Mouse (Mus musculus): ENCODE measurements at regions not wholly inside any gene's neighbourhood (a gene's known extent, or its start where the extent isn't known, plus 50 kb on each side); places are given as distances from the start of the nearest gene placed in this dataset.
A peak's percentile ranks its signal among the peaks of the same experiment; 100 is the strongest.
"Not testable (repeated sequence)": the region's sequence is repeated elsewhere in the genome, so short reads cannot be mapped to it uniquely, and the experiment has no call there.

- Histone ChIP-seq H3K36me3 (ENCODE audit: control insufficient read depth, insufficient read depth, low read length) (no peaks in the 10 kb centered on the region), H3K4me1 (ENCODE audit: control insufficient read depth, insufficient read depth, insufficient read length, low read length) (no peaks in the 10 kb centered on the region), H3K4me3 (ENCODE audit: low read depth, low read length) (no peak overlapping the region), H3K27ac (ENCODE audit: insufficient read depth, low read depth, low read length) (no peak overlapping the region), H3K27me3 (ENCODE audit: control insufficient read depth, insufficient read depth, low read length) (no peaks in the 10 kb centered on the region)
- TF ChIP-seq POLR2A (IDR thresholded peaks at IDR 0.05; ENCODE audit: low read depth, low read length) = no peak
- no peak for TF ChIP-seq CTCF (IDR thresholded peaks at IDR 0.05; ENCODE audit: extremely low read depth, insufficient read length, insufficient replicate concordance, low read depth, low read length)
- WGBS = 45% methylated on average over 2 of the region's 2 CpGs
Measured at GRCm38 (mm10) chr10:23733679-23734078, 53.4 kb downstream of the Rps12 start.

- not testable (repeated sequence) for H3K4me1 ChIP-seq (ENCODE audit: control insufficient read depth, insufficient read depth, insufficient read length, low read length); H3K36me3 ChIP-seq (ENCODE audit: control insufficient read depth, insufficient read depth, low read length); H3K27me3 ChIP-seq (ENCODE audit: control insufficient read depth, insufficient read depth, low read length); H3K27ac ChIP-seq (ENCODE audit: insufficient read depth, low read depth, low read length)
- WGBS = 91% methylated on average over 28 of the region's 28 CpGs
- H3K4me3 ChIP-seq (ENCODE audit: low read depth, low read length) = 0 out of 2 replicates have a peak overlapping the region, but pooled peaks have one; percentile 16
Measured at GRCm38 (mm10) chr10:23725960-23726714, 60.9 kb downstream of the Rps12 start.

- H3K27me3 ChIP-seq (ENCODE audit: control insufficient read depth, insufficient read depth, low read length) = no peaks in the 10 kb centered on the region
- 83% methylated on average over 7 of the region's 7 CpGs for WGBS
- no peak overlapping the region for H3K27ac ChIP-seq (ENCODE audit: insufficient read depth, low read depth, low read length)
- H3K4me1 ChIP-seq (ENCODE audit: control insufficient read depth, insufficient read depth, insufficient read length, low read length) = no peaks in the 10 kb centered on the region
- H3K4me3 ChIP-seq (ENCODE audit: low read depth, low read length) = no peak overlapping the region
- TF ChIP-seq POLR2A (IDR thresholded peaks at IDR 0.05; ENCODE audit: low read depth, low read length) = no peak
- TF ChIP-seq CTCF (IDR thresholded peaks at IDR 0.05; ENCODE audit: extremely low read depth, insufficient read length, insufficient replicate concordance, low read depth, low read length) = no peak
- H3K36me3 ChIP-seq (ENCODE audit: control insufficient read depth, insufficient read depth, low read length) = no peaks in the 10 kb centered on the region
Measured at GRCm38 (mm10) chr10:23718124-23718523, 69.0 kb downstream of the Rps12 start.

- TF ChIP-seq CTCF (IDR thresholded peaks at IDR 0.05; ENCODE audit: extremely low read depth, insufficient read length, insufficient replicate concordance, low read depth, low read length) (no peak), POLR2A (IDR thresholded peaks at IDR 0.05; ENCODE audit: low read depth, low read length) (no peak)
- Histone ChIP-seq H3K36me3 (ENCODE audit: control insufficient read depth, insufficient read depth, low read length) (no peaks in the 10 kb centered on the region), H3K4me3 (ENCODE audit: low read depth, low read length) (no peak overlapping the region), H3K27me3 (ENCODE audit: control insufficient read depth, insufficient read depth, low read length) (no peaks in the 10 kb centered on the region), H3K27ac (ENCODE audit: insufficient read depth, low read depth, low read length) (no peak overlapping the region), H3K4me1 (ENCODE audit: control insufficient read depth, insufficient read depth, insufficient read length, low read length) (no peaks in the 10 kb centered on the region)
- 92% methylated on average over 10 of the region's 10 CpGs for WGBS
Measured at GRCm38 (mm10) chr10:23715511-23715910, 71.6 kb downstream of the Rps12 start.

- no peak overlapping the region for H3K27ac ChIP-seq (ENCODE audit: insufficient read depth, low read depth, low read length)
- H3K36me3 ChIP-seq (ENCODE audit: control insufficient read depth, insufficient read depth, low read length) = no peaks in the 10 kb centered on the region
- no peak overlapping the region for H3K4me3 ChIP-seq (ENCODE audit: low read depth, low read length)
- TF ChIP-seq CTCF (IDR thresholded peaks at IDR 0.05; ENCODE audit: extremely low read depth, insufficient read length, insufficient replicate concordance, low read depth, low read length) = peak; percentile 13; the same call in 1 of the 2 replicates
- TF ChIP-seq POLR2A (IDR thresholded peaks at IDR 0.05; ENCODE audit: low read depth, low read length) = no peak
- 94% methylated on average over 7 of the region's 7 CpGs for WGBS
- no peaks in the 10 kb centered on the region for H3K4me1 ChIP-seq (ENCODE audit: control insufficient read depth, insufficient read depth, insufficient read length, low read length)
- H3K27me3 ChIP-seq (ENCODE audit: control insufficient read depth, insufficient read depth, low read length) = no peaks in the 10 kb centered on the region
Measured at GRCm38 (mm10) chr10:23715101-23715500, 72.0 kb downstream of the Rps12 start.

GRCm38 (mm10) chr10:23712691-23713378 is 74.2 kb downstream of the Rps12 start:
- 55% methylated on average over 5 of the region's 5 CpGs for WGBS
- H3K27me3 ChIP-seq (ENCODE audit: control insufficient read depth, insufficient read depth, low read length) = no peaks in the 10 kb centered on the region
- no peaks in the 10 kb centered on the region for H3K4me1 ChIP-seq (ENCODE audit: control insufficient read depth, insufficient read depth, insufficient read length, low read length)
- TF ChIP-seq CTCF (IDR thresholded peaks at IDR 0.05; ENCODE audit: extremely low read depth, insufficient read length, insufficient replicate concordance, low read depth, low read length) = no peak
- no peak for TF ChIP-seq POLR2A (IDR thresholded peaks at IDR 0.05; ENCODE audit: low read depth, low read length)
- H3K4me3 ChIP-seq (ENCODE audit: low read depth, low read length) = no peak overlapping the region
- no peaks in the 10 kb centered on the region for H3K36me3 ChIP-seq (ENCODE audit: control insufficient read depth, insufficient read depth, low read length)
- no peak overlapping the region for H3K27ac ChIP-seq (ENCODE audit: insufficient read depth, low read depth, low read length)

- H3K4me1 ChIP-seq (ENCODE audit: control insufficient read depth, insufficient read depth, insufficient read length, low read length) = no peaks in the 10 kb centered on the region
- H3K27me3 ChIP-seq (ENCODE audit: control insufficient read depth, insufficient read depth, low read length) = no peaks in the 10 kb centered on the region
- no peak overlapping the region for H3K27ac ChIP-seq (ENCODE audit: insufficient read depth, low read depth, low read length)
- WGBS = 21% methylated on average over 6 of the region's 6 CpGs
- no peak for TF ChIP-seq POLR2A (IDR thresholded peaks at IDR 0.05; ENCODE audit: low read depth, low read length)
- TF ChIP-seq CTCF (IDR thresholded peaks at IDR 0.05; ENCODE audit: extremely low read depth, insufficient read length, insufficient replicate concordance, low read depth, low read length) = no peak
- no peaks in the 10 kb centered on the region for H3K36me3 ChIP-seq (ENCODE audit: control insufficient read depth, insufficient read depth, low read length)
- H3K4me3 ChIP-seq (ENCODE audit: low read depth, low read length) = no peak overlapping the region
Measured at GRCm38 (mm10) chr10:23711416-23712171, 75.5 kb downstream of the Rps12 start.

Data from small intestine, adult 2 months (tissue).